Mouse (Mus musculus): ENCODE measurements at regions not wholly inside any gene's neighbourhood (a gene's known extent, or its start where the extent isn't known, plus 50 kb on each side); places are given as distances from the start of the nearest gene placed in this dataset.
"Not testable (repeated sequence)": the region's sequence is repeated elsewhere in the genome, so short reads cannot be mapped to it uniquely, and the experiment has no call there.

DNA sequence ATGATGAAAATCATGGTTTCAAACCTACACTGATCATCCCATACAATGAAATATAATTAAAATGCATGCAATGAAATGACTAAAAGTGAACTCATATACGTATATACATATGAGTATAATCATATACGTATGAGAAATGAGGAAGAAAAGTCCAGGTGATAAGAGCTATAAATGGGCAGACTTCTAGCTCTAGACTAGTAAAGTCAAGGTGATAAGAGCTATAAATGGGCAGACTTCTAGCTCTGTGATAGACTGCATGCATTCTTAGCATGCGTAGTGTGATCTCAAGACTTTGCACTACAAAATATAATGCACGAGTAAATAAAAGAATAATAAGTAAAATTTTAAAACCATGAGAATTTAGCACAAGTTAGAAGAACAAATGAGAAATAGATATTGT lies 606.2 kb upstream of the Gpc5 start:
- no peak for DNase-seq

DNA sequence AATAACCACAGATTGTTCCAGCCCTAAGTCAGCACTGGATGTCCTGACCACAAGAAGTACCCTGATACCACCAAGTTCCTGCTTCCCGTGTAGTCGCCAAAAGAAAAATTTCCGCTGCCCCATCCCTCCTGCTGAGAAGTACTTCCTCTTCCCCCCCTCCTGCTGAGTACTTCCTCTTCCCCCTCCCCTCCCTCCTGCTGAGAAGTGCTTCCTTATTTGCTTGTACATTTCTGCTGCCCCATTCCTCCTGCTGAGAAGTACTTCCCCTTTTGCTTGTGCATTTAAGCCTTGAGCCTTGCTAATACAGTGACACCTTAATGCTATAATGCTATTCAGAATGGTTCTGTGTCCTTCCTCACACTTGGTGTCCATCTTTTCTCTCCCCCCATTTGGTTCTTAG lies 598.6 kb upstream of the Gpc5 start:
- DNase-seq: not testable (repeated sequence)

DNA sequence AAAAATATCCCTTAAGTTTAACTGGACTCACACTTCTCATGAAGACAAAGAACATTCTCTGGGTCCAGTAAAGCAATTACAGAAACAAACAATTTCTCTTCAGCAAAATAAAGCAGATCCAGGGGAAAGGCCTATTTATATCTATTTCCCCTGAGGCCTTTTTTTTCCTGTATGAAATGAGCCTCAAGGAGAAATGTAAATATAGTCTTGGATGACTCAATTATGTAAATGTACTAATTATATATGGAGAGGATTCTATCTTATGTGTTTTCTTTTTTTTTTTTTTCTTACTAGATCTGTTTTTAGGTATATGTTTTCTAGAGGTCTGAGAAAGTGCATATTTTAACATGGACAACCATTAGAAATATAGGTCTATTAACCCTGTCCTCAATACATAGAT lies 587.0 kb upstream of the Gpc5 start:
- no peak for DNase-seq

DNA sequence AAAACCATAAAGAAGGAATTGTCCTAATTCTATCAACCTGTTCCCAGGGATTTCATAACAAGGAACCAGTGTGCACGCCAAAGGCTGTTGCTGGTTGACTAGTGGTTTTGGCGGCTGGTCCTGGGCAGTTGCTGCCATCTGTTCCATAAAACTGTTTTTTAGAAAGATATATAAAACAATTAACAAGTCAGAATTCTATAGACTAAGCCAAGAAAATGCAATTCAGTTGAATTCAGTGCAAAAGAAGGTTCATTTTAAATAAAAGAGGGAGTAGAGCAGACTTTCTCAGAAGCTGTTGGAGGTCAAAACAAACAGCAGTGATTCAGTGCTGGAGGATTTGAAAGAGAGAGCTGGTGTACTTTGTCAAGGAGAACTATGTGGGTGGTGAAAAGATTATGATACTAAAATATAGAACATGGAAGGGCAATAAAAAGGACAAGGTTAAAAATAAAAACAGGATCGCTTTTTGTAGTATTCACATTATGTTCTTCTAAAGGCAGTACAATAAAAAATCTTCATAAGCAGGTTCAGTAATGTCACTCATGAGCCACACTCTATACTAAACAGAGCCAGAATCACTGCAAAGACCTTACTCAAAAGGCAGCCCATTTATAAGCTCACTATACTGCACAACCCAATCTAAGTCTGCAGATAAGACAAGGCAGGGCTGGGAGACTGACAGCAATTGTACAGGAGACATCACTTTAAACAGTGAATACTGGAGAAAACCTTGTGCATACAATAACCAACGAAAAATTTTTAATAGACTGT lies 543.9 kb upstream of the Gpc5 start:
- no peak for DNase-seq

DNA sequence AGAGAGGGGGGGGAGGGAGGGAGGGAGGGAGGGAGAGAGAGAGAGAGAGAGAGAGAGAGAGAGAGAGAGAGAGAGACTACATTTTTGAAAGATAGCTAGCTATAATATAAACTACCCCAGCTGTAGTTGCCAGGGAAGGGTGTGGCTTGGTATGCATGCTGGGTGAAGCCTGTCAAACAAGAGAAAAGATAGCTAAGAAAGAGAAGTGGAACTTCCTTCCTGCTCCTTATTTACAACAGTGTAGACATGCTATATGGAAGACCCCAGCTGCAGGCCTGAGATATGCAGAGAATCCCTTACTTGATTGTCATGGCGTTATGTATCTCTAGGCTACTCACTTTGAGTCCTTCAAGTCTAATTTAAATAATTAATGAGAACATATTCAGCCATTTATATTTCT lies 542.9 kb upstream of the Gpc5 start:
- no peak for DNase-seq

DNA sequence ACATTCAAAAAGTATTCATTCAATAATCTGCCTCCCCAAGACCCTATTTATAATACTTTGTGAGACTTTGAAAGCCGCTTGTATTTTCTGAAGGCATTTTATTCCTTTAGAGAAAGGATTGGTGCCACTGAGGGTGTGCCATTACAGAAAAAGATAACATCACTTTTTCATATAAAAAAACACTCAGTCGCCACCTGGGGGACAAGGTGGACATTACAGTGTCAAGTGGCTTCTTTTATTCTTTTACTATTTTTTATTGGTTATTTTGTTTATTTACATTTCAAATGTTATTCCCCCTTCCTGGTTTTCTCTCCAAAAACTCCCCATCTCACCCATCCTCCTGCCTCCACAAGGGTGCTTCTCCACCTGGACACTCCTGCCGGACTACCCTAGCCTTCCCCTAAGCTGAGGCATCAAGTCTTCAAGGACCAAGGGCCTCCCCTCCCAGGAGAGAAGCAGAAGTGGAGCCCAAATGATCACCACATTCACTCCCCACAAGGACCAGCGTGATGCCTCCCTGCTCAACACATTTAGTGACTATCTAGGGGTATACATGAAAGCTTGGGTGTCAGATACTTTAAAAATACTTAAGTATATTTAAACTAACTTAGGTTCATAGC lies 525.5 kb upstream of the Gpc5 start:
- DNase-seq: no peak

DNA sequence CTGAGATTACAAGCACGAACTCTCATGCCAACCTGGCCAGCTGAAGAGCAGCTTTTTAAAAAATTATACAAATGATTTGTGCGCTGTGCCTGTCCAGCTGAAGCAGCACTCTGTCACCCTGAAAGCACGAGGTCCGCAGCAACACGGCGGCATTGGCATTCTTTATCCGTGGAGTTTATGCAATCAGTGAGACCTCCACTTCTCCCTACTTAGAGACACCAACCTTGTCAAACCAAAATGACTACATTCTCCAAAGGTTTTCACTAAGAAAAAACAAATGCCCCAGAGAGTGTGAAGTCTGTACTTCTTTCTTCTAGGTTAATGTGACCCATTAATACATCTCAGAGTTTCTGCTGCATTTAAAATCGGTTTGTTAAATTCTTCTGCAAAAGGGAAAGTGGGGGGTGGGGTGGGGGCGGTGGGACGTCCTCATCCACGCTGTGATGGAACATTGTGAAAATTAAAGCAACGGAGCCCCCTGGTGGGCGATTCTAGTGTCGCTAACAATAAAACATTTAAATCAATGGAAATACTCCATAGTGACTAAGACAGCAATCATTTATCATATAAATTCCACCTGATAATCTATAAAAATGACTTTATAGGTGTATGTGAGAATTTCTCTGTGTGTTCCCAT lies 524.2 kb upstream of the Gpc5 start:
- DNase-seq: no peak

DNA sequence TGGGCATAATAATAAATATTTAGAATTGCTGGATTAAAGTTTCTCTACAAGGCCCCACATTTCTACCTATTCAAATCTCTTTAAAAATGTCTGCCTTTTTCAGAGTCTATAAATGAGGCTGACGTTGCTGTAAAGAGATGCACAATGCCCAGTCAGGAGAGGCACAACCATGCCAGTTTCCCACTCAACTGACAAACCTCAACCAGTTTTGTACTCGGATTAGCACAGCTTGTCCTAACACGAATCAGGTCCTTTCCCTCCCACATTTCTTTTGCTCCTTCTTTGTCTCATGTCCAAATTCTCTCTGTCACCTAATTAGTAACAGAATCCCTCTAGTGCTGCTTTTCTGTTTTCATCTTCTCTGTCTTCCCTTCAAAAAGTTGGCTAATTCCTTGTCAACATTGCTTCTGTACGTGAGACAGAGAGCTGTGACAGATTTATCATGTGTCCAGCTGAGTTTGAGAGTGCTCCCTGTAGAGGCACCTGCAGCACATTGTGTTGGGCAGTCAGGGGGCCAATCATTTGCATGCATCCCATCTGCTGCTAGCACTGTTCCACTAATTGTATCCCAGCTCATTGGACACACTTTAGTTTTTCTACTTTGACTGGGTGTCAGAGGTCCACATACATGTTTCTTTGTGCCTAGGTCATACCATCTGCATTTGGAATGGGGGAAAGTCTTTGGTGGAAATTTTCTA lies 504.5 kb upstream of the Gpc5 start:
- DNase-seq: no peak

DNA sequence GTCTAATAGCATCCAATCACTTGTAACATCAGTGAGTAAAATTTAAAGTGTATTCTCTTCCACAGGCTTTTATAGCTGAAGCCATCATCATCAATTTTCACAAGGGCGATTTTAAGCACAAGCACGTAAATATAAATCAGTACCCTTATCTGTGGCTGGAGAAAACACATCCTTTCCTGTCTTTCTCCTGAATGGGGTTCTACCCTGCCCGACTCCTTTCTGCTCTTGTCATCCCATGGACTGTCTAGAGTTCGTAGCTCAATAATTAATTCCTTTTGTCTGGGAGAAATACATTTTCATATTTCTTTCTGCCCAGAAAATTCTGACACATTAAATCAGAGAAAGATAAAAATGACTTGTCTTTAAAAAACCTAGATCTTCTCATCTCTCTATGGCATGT lies 482.7 kb upstream of the Gpc5 start:
- no peak for DNase-seq

DNA sequence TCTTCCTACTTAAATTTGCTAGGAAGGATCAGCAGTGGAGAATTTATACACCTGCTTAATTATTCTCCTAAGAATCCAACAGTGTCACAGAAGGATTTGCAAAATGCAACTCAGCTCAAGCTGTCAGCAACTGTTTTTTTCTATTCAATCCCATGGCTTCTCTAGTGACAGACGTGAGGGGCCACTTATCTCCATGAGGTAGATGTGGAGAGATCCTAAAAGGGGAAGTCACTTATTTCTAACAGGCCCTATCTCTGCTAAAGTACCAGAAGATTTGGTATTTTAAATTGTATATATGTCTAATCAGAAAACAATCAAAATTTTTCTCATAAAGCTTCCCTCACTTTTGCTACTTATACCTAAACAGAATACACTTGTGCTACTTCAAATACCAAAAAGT lies 479.6 kb upstream of the Gpc5 start:
- no peak for DNase-seq

DNA sequence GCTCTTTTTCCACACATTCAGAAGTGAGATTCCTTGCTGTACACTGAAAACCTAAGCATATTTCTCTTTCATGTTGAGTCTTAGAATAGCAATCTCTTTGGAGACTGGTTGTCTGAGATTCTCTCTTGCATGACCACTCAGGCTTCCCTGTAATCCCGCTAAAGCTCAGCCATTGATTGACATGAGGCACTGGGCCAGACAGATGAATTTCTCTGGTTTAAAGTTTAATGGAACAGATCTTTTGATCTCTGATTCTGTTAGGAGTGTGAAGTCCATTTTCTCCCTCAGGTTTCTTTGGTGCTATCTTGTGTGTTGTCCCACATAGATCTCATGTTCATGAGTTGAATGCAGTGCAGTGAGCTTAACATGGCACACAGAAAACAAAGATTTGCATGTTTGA lies 435.4 kb upstream of the Gpc5 start:
- no peak for DNase-seq

DNA sequence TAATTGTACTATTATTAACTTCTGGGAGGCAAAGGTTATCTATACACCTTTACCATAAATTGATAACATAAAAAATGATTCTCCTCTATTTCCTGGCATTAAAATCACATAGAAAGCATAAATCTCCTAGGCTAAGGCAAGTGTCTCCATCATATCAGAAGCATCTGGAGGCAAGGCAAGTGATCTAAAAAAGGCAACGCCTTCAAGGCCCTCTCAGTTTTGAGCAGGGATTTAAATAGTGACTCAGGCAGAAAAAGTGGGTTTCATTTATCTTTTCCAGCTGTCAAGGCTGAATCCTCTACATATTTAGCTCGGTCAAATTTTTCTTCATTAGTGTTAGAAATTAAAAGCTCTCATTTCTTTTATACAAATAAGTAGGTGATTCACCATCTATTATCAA lies 430.0 kb upstream of the Gpc5 start:
- no peak for DNase-seq

DNA sequence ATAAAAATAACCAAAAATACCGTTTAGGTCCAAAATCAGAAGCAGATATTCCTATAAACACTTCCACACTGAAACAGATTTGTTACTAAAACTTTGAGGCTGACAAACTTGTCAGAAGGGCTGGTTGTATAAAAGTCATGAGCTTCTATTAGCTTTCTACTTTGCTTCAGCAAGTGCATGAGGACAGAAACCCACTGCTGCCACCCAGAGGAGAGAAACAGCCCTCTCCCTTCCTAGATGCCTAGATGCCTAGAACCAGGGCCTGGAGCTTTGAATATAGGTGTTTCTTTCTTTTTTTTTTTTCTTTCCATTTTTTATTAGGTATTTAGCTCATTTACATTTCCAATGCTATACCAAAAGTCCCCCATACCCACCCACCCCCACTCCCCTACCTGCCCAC lies 406.9 kb upstream of the Gpc5 start:
- DNase-seq: no peak

DNA sequence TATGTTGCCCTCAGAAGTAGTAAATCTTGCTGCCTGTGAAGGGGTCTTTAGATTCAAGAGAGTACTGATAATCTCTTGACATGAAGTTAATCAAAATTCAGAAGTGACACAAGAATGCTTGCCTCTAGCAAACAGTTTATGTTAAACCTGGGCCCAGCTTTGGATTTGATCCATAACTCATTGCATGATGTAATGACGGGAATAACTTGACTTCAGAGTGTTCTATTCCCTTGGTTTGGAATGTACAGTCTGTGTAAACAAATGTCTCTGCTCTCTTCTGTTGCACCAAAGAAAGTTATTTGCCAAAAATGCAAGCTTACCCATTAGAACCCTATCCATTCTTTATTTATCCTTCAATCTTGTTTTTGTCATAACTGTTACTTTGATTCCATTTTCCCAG lies 397.1 kb upstream of the Gpc5 start:
- no peak for DNase-seq

DNA sequence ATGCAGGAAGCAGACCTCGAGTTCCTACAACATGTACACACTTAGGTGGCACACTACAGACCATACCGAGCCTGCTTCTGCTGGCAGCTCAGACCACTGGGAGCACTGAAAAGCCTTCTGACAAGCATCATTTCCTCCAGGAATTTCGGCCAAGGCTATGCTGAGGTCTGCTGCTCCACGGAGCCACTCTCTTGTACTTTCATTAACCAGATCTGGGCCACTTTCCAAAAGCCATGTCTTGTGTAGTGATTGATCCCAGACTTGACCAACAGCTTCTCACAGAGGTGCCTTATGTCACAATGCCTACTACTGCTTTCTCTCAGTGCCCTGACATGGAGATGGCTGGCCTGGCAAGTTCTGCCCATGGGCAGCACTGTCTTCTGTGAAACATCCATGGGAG lies 394.5 kb upstream of the Gpc5 start:
- no peak for DNase-seq

DNA sequence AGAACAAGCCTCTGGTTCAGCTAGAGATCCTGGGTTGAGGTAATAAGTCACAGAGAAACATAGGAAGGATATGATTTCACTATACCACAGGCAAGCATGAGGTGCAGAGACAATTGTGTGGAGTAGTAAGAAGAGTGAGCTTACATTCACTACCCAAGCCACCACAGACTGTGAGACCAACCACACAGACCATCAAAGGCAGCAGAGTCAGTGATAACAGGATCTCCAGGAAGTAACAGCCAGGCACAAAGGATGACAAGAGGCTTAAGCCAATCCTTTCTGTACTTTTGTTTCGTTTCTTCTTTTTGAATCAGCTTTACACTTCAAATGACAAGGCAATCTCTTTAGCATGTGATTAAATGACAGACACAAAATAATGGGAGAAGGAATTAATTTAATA lies 368.9 kb upstream of the Gpc5 start:
- DNase-seq: no peak

DNA sequence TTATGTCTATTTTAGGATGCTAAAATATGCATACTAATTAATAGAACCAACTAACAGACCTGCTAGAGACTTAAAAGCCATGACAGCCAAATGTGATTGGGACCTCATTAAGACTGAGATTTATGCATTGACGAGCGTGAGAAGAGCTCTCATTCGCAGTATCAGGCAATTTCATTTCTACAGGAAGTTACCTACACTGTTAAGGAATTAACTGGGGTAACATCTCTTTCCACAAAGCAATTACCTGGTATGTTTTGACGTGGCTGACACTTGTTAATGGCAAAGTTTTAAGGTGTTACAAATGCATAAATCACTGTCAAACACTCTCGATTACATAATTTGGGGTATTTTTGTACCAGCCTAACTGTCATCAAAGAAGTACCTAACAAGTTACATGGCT lies 324.7 kb upstream of the Gpc5 start:
- no peak for DNase-seq

DNA sequence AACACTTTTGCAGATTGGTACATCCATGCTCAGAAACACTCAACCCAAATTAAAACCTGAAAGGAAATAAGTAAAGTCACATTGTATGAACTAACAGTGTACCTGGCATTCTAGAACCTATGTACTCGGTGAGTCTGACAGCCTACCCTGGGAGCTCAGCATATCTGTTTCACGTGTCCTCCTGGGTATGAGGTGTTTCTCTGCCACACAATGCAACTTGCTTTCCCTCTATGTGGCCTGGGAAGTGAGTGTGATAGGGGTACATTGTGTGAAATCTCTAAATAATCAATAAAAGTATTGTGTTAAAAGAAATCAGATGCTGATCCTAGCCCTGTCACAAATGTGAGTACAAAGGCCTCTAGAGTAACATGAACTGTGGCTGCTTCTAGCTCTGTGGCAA lies 315.3 kb upstream of the Gpc5 start:
- DNase-seq: no peak

DNA sequence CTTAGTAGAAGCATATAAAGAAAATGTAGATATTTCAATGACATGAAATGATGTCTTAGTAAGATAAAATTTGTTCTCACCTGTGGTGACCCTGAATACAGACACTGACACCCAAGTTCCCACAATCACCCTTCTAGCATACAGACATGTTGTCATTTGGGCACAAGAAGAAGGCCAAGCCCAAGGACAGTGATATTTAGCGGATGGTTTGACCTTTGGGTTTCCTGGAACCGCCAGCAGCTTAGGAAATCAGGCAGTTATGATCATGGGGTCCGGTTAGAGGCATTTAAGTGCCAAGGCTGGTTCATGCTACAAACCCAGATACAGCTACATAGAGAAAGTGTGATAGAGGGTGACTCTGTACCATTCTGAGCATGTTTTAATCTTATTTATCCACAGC lies 310.2 kb upstream of the Gpc5 start:
- peak; percentile 35 for DNase-seq

DNA sequence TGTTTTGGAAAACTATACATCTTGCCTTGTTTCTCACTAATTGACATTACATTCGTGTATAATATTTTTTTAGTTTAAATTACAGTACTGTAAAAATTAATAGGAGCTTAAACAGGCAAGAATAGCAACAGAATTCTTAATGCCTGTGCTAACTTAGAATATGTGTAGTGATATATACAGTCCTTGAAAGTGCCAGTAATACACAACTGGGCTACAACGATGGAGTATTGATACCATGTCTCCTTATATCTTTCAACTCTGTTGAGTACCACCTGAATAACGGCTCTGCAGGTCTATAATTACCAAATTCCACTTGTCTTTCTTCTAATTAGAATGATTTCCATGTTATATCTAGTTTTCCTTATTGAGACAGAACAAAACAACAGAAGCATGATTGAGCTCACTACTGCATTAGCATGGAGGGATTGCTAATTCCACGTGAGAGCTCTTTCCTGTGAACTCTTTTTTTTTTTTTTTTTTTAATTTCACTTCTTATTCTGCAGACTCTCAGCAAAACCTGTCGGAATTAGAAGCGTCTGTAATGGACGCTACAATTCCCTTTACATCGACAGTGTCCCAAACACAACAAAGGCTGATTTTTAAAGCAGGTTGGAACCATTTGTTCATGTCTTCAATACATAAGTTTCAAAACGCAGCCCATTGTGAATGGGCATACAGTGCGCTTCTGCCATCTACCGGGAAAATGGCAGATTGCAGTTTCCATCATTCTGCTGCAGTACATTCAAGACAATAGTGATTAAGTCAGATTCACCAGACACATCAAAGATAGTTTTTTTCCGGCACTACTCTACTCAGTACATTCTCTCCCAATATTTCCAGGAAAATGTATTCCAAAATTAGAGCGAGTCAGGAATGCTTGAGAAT lies 300.8 kb upstream of the Gpc5 start:
- peak; percentile 12 for DNase-seq

DNA sequence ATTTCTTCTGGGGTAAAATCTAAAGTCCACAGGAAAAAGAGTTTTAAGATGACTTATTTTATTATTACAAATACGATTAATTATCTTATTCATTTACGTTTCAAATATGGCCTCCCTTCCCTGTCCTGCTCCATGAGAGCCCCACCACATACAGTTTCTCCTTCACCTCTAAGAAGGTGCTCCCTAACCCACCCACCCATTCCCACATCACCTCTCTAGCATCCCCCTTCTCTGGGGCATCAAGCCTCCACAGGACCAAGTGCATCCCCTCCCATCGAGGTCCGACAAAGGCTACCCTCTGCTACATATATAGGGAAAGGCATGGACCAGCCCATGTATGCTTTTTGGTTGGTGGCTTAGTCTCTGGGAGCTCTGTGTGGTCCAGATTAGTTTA lies 300.2 kb upstream of the Gpc5 start:
- no peak for DNase-seq

DNA sequence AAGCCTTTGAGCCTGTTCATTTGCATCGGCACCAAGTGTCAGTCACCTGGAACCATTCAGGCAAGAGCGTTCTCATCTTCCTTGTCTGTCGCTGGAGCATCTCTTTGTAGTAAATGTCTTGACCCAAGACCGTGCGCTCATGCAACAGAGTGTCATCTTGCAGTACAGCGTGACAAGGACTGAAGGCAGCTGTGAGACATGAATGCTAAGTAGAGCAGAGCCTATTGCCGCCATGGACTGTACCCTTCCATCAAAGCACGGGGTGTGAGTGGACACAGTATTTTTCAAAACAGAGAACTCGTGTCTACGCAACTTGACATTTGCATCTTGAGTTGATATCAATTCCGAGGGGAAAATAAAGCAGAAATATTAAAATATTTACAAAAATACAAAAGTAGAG lies 287.4 kb upstream of the Gpc5 start:
- DNase-seq: no peak

DNA sequence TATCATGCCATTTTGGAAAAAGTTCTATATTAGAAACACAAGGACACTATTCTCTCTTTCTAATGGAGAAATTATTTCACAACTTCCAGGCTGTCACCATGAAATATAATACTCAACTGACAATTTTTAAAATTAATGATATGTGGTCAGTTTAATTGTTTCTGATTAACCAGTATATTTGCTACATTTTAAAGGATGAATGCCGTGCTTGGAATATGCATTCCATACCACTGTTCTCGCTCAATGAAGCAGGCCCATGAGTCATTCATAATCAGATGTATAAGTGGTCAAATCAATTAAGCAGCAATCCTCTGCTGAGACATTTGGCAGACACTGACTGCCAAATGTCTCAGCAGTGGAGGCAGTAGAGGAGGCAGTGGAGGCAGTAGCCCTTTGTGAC lies 283.4 kb upstream of the Gpc5 start:
- no peak for DNase-seq
